Mouse (Mus musculus) gastrocnemius, adult 8-10 months (tissue): ENCODE data around the gene Gm5346. TPM values are rescaled to one million over a fixed set of nuclear protein-coding genes. Genes with fewer than 3 reads are reported as not detected.
"Not testable (repeated sequence)": the region's sequence is repeated elsewhere in the genome, so short reads cannot be mapped to it uniquely, and the experiment has no call there.

Experiments
- DNase-seq, 2 experiments: peaks; one replicate each; pipeline ENCODE4 v3.0.0; 2022; ENCODE audit warnings: low spot score in 2 of 2
- total RNA-seq, 4 experiments: library from RNA; stranded (reverse); gene quantifications; 2 replicates each; pipeline ENCODE4 v1.2.4; 2022

The Gm5346 gene
- not detected for total RNA-seq

DNA sequence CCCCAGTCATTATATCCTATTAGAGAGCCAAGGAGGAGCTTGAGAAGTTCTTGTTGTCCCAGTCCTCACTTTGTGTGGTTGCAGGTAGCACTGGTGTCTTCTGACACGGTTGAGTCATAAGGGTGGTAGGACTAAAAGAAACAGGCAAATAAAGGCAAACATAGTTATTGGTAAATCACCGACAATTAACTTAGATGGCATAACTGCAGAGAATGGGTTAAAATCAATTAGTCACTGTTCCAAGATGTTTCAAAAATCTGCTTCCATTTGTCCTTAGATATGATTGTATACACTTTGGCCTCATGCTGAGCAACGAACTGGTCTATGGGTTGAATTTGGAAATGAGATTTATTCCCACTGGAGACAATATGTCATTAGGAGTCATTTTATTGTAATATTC lies at the start of gene Gm5346:
Gm5346 (minus strand) TSS at position 101 of the 400 bp plus-strand sequence.
- no peak for DNase-seq

DNA sequence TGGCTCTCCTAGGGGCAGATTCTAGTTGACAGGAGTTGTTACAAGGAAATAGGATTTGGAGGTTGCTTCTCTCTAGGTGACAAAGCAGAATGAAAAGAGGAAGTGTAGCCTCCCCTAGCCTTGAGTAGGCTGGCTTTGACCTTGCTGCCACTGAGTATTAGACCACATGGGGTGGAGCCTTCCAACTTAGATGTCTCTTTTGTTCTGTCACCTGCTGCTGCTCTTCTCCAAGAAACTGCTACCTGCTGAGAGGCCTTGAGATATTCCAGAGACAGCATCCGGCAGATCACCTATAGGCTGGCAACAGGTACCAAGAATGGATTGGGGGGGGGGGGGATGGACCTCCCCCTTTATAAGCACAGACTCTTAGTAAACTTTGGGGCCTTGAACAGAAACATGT lies 11.0 kb downstream of the Gm5346 start:
- DNase-seq: no peak

DNA sequence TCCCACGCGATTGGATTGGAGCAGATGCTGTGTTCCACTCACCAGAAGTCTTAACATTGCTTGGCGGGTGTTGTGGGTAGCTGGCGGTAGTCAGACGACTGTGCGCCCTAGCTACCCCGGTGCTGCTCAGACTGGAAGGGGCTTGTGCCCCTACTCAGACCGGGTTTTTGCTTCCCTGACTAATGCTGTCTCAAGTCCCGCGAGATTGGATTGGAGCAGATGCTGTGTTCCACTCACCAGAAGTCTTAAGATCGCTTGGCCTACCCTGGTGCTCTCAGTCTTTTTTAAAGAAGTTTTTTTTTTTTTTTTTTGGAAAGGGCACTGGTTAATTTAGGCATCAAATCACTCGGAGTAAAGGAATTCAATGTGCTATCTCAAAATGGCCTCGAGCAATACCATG lies 23.4 kb downstream of the Gm5346 start:
- DNase-seq: not testable (repeated sequence)

DNA sequence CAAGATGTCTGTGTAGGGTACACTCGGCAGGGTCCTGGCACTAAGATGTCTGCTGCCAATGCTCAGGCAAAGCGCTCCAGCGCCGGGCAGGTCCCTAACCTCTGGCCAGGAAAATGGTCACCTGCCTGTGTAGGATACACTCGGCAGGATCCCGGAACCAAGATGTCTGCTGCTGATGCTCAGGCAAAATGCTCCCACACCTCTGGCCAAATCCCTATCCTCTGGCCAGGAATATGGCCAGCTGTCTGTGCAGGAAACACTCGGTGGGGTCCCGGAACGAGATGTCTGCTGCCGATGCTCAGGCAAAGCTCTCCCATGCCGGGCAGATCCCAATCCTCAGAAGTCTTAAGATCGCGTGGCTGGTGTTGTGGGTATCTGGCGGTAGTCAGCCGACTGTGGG lies 23.9 kb downstream of the Gm5346 start:
- DNase-seq: not testable (repeated sequence)

DNA sequence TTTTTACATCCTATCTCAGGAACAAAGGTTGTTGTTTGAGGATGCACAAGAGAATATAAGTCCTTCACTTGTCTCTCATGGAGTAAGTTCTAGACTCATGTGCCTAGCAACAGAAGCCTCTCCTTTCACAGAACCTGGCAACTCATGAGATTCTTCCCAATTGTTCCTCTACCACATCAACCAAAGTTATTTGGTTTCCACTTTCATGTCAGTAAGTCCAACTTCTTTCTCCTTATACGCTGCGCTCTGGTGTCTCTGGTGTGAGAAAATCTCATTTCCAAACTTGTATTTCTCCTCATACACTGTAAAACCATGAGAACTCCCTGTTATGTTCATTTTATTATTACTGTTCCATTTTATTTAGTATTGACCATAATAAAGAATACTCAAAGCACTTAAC lies 50.5 kb downstream of the Gm5346 start, which contains the start of gene Adam26a:
Adam26a (minus strand) TSS at position 101 of the 400 bp plus-strand sequence.
- not testable (repeated sequence) for DNase-seq

Other genes with a start within 250 kb of the Gm5346 start
- not detected for gene Adam26b, start 99.2 kb downstream of the Gm5346 start, total RNA-seq
- not detected for gene Adam26a, start 50.6 kb downstream of the Gm5346 start, total RNA-seq
- gene Adam34, start 82.8 kb upstream of the Gm5346 start, total RNA-seq: not detected